Mouse (Mus musculus) lung, adult 18-20 months (tissue): ENCODE data around the gene Llcfc1.
A peak's percentile ranks its signal among the peaks of the same experiment; 100 is the strongest.

Experiments
- DNase-seq, 2 experiments: peaks; one replicate each; pipeline ENCODE4 v3.0.0; 2022; ENCODE audit warnings: mixed read lengths in 2 of 2

The Llcfc1 gene

DNA sequence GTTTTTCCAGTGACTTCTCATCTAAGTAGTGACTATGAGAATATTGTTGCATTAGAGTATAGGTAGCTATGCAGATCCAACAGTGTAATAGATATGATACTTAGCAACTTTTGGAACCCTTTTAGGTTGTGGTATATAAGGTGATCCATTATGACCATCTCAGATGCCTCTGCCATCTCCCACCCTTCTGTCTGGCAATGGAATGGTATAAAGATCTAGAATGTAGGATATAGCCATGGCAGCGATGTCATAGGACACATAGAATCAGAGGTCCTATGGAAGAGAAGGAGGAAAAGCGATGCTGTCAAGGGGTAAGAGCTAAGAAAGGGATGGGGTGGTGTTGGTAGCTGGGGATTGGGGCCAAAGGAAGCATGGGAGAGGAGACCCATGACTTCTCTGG lies at the start of gene Llcfc1:
Gene Llcfc1 (plus strand): TSS at position 301 of the 400 bp plus-strand sequence.
- no peak for DNase-seq

GRCm38 (mm10) chr6:41635211-41635610 lies 49.0 kb upstream of the Llcfc1 start:
- no peak for DNase-seq

GRCm38 (mm10) chr6:41636178-41636577 lies 48.1 kb upstream of the Llcfc1 start, which contains the start of gene Trpv6:
Trpv6 (minus strand) TSS chr6:41636405.
- peak; percentile 28 to 39 for DNase-seq

- DNase-seq: no peak
Measured at GRCm38 (mm10) chr6:41637393-41637792, 46.8 kb upstream of the Llcfc1 start.

GRCm38 (mm10) chr6:41637927-41638506 lies 46.2 kb upstream of the Llcfc1 start:
- DNase-seq: no peak

- DNase-seq: peak in 1 of 2 experiments; percentile 6
Measured at GRCm38 (mm10) chr6:41640449-41640848, 43.8 kb upstream of the Llcfc1 start.

DNA sequence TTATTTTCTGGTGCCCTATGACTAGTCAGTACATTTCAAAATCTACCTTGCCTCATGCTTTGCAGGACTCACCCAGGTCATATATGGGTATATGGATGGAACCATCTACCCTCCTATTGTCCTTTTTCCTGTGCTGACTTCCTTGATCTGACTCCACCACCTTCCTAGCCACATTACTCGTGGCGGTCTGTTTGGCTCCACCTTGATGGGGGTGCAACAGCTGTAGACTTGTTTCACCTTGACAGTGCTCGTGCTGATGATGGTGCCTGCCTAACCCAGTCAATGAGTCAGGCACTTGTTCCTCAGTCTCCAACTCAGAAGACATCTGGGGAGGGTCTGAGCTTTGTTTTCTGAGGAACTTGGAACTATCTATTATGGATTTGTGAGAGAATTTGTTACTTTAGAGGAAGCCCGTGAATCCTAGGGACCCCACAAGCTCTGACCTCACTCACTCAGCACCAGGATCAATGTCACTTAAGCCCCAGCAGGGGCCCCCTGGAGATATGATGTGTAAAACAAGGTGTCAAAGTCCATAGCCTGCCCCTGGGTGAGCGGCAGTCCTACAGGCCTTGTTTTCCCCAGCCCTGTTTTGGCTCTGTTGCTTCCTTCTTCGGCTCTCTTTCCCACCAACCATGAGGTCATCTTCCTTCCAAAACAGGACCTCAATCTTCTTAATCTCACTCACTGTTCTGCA lies 42.9 kb upstream of the Llcfc1 start:
- no peak for DNase-seq

DNA sequence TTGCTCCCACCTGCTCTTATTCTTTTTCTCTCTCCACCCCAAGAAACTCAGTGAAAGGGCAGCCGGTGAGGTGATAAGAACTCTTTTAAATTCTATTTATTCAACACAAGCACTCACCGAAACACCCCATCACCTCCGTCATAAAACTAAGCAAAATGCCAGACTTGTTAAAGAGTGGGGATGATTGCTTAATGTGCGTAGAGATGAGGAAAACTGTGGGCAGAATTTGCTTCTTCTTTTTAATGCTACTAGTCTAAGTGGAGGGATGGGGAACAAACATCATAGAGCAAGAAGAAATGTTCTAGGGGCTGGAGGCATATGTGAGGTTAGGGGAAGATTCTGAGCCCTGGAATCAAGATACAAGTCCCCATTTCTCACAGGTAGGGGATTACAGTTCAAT lies 41.5 kb upstream of the Llcfc1 start:
- DNase-seq: no peak

GRCm38 (mm10) chr6:41643227-41643626 lies 41.0 kb upstream of the Llcfc1 start:
- DNase-seq: peak; percentile 49 to 77

GRCm38 (mm10) chr6:41646220-41646619 lies 38.0 kb upstream of the Llcfc1 start:
- DNase-seq: no peak

DNA sequence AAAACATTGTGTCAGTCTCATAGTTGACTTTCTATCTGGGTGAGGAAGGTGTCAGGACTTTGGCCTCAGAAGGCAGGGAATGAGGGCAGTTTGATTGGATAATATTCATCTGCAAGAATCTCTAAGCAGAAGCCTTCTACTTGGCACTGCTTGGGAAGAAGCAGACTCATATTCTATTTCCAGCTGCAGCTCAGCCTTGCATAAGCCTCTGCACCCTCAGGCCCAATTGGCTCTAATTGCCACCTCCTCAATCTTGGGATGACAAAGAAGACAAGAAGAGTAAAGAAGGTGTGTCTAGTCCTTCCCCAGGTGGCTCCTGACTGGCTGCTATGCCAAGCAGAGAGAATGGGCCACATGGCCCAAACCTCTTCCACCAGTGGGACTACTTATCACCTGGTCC lies 37.6 kb upstream of the Llcfc1 start:
- no peak for DNase-seq

DNA sequence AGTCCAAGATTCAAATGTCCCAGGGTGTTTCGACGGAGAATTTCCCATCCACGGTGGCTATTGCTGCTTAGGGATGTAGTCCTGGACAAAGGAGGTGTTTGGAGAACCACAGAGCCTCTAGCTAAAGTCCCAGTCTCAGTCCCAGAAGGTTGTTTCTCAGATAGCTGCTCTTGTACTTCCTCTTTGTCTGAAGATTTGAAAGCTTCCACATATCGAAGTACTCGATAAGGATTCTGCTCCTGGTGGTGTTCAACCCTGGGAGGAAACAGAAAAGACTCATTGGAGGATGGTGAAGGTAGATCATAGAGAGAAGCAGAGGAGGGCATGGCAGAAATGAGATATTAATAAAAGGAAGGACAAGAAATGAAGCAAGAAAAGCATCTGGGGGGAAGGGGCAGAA lies 31.1 kb upstream of the Llcfc1 start:
- no peak for DNase-seq

DNA sequence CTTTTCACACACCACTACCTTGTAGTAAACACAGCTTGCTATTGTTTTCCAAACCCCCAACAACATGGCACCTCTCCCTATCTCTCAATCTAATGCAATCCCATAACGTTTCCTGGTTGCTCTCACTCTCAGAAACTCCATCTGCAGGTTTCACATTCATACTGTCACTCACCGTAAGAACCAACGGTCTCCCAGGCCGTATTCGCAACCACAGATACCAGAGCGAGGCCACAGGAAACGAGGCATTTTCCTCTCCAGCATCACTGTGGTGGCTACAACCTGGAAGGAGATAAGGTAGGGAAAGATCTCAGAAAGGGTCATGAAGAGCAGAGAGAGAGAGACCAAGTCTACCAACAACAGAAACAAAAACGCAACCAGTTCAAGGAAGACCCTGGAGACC lies 29.6 kb upstream of the Llcfc1 start:
- DNase-seq: no peak

DNA sequence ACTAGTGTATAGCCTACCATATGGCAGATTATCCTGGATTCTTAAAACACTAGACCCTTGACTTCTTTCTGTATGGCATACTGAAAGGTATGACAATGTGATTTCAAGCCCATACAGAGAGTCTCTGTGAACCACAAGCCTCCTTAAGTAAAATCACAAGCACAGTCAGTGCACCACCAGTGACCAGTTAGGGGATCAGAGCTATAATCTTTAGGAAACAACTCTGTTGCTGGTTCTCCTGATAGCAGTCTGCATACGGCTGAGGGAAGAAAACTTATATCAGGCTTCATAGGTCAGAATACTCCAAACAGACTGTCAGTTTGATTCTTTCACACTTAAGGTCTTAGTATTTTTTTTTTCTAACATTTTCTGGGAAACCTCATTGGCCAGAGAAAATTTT lies 25.7 kb upstream of the Llcfc1 start:
- no peak for DNase-seq

GRCm38 (mm10) chr6:41662320-41662719 lies 21.9 kb upstream of the Llcfc1 start:
- DNase-seq: peak in 1 of 2 experiments; percentile 20

- no peak for DNase-seq
Measured at GRCm38 (mm10) chr6:41676530-41676929, 7.7 kb upstream of the Llcfc1 start.

DNA sequence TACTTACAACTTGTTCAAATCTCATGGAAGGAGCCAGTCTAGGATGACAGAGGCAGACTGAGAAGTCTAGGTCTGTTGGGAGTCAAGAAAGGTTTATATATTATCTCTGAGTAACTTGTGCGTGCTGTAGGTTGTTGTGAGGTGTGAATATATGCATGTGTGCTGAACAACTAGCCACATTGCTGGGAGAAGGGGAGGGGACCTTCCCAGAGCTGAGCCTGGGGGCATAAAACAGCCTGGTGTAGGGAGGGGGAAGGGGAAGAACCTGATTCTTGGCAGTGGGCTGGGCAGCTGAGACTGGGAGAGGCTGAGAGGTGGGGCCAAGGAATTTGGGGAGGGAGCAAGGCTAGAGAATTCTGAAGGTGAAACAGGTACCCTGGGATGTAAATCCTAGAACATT lies 3.6 kb upstream of the Llcfc1 start, which contains the start of gene Trpv5:
Gene Trpv5 (minus strand): TSS at position 101 of the 400 bp plus-strand sequence.
- no peak for DNase-seq

DNA sequence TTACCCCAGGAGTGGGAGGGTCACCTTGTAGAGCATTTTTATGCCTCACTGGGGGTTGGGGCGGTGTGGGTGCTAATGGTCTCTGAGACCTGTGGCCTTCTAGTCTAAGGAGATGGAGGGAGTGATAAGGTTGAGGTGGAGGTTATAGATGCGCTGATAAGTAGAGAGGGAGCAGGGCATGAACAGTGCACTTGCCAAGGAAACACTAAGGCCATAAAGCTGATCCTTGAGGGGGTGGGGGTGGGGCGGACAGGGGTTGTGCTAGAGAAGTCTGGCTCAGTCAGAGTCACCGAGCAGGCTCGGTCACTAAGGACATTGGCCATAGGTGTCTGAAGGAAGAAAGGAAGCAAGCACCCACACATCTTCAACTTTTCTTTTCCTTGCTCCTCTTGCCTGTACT lies 2.6 kb upstream of the Llcfc1 start:
- no peak for DNase-seq

- DNase-seq: no peak
Measured at GRCm38 (mm10) chr6:41684911-41685310, 680 bp downstream of the Llcfc1 start.

- no peak for DNase-seq
Measured at GRCm38 (mm10) chr6:41685596-41685995, 1.4 kb downstream of the Llcfc1 start.

DNA sequence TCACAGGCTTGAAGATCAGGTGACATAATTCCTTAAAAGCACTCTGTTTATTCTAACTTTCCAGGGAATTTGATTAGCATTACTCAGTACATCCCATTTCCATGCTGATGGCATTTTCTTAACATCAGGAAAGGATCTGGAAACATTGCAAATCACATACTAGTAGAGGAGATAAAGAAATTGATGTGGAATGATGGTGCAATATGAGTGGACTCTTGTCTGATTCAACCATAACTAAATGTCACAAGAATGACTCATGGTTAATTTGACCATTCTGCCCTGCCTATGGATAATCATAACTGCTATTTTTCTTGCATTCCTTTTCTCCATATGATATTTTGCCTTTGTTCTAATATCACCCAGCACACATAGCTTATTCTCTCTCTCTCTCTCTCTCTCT lies 8.0 kb downstream of the Llcfc1 start:
- DNase-seq: no peak

GRCm38 (mm10) chr6:41694407-41694806 lies 10.2 kb downstream of the Llcfc1 start:
- DNase-seq: no peak

GRCm38 (mm10) chr6:41701245-41701644 lies 17.0 kb downstream of the Llcfc1 start:
- no peak for DNase-seq

GRCm38 (mm10) chr6:41702928-41703327 lies 18.7 kb downstream of the Llcfc1 start:
- DNase-seq: peak in 1 of 2 experiments; percentile 1

DNA sequence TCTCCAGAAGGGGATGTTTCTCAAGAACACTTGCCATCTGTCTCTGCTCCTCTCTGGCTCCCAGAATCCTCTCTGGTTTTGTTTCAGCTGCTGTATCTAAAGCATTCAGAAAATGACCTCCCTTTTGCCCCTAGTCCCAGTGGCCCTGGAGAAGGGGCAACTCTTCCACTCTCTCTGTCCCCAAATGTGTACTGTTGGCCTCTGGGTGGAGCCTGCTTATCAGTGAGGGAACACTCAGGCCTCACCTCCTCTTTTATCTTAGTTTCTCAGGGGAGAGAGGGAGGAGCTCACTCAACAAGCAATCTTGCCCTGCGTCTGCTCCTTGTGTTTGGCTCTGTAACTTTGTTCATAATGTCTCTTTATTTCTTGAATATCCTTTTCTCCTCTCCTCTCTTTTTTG lies 19.9 kb downstream of the Llcfc1 start, which contains the start of gene Kel:
Gene Kel (minus strand): TSS at position 217 of the 400 bp plus-strand sequence.
- no peak for DNase-seq
